Mouse (Mus musculus) liver, adult (tissue): ENCODE results near the gene 1700022I11Rik.
A peak's percentile ranks its signal among the peaks of the same experiment; 100 is the strongest.

Experiments
- GATA4 ChIP-seq: IDR thresholded peaks from 2 replicates; pipeline ENCODE4 v1.6.1; 2014; ENCODE audit warnings: mild to moderate bottlenecking, low read length; ENCODE audit not compliant: insufficient replicate concordance

The 1700022I11Rik gene

DNA sequence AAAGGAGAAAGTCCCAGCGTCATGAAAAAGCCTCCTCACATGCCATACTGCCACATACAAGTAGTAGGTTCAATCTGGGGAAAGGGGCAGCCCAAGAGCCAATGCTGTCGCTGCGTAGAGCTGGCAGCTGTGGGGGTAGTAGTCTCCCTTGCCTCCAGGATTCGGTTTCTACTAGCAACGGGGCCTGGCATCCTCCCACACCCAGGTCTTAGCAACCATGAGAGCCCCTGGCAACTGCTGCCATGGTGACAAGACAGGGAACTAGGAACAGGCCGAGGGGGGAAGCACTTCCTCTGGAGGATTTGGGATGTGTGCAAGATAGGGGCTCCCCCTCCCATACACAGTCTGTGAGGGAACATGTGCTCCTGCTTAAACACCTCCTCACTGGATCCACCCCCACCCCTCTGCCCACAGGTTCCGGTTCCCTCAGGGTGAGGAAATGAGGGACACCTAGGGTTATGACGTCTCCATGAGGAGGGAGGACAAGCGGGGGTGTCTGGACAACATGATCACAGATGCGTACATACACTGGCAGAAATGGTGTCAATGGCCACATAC, 22.6 kb upstream of the 1700022I11Rik start:
- no peak for TF ChIP-seq GATA4

GRCm38 (mm10) chr4:42948527-42948926, 20.9 kb upstream of the 1700022I11Rik start:
- TF ChIP-seq GATA4 = no peak

GRCm38 (mm10) chr4:42949051-42949675, 20.2 kb upstream of the 1700022I11Rik start:
- TF ChIP-seq GATA4 = no peak

DNA sequence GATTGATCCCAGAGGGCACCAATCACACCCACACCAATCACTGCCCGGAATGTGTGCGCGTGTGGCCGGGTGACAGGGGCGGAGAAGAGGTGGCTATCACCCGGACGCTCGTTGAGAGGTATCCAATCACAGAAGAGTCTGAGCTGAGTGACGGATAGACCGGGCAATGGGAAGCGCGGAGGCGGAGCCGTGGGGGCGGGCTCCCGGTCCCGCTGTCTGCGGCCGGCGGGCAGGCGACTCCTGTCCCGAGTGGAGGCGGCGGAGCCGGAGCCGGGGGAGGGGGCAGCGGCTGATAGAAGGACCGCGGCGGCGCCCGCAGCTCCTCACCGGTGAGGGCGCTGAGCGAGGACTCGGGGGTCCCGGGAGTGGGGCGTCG, 19.7 kb upstream of the 1700022I11Rik start, which contains the start of gene Dnajb5:
Gene Dnajb5 (plus strand): TSS at position 139 of the 376 bp plus-strand sequence.
- peak; percentile 16; the same call in 1 of the 2 replicates for TF ChIP-seq GATA4

GRCm38 (mm10) chr4:42950065-42950558, 19.3 kb upstream of the 1700022I11Rik start:
- TF ChIP-seq GATA4 = no peak

DNA sequence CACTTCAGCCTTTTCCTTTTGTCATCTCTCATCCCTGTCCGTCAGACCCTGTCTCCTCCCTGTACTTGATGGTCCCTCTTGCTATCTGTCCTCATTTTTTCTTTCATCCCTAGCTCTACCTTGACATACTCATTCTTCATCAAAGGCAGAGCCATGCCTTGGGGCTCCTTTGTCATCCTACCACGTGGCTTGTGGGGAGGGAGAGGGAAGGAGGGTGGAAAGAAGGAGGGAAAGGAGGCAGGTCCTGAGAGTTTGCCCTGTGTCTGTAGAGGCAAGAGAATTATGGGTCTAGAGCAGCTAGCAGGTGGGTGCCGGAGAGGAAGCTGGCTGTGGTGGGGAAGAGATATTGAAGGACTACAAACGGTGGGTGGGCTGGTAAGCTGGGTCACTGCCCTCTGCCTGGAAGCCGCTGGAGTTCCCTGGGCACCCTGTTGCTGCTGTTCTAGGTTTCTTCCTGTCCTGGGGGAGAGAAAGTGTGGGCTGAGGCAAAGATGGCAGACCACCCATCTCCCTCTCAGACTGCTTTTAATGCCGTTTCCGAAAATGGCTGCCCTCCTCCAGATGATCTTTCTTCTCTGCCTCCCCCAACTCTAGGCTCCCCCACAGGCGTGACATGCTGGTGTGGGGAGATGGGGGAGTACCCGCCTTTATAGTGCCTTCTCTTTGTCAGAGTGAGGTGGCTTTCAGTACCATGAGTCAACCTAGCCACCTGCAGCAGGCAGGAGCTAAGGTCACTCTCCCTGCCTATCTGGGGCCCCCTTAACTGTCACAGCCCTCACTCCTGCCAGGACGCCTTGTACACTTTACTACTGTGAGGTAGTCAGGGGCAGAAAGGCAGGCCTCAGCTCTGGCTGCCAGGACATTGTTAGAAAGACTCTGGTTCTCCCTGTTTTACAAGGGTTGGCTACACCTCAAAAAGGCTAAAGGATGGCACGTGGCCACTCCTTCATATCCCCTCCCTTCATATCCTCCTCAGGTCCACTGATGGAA, 17.9 kb upstream of the 1700022I11Rik start:
- no peak for TF ChIP-seq GATA4

DNA sequence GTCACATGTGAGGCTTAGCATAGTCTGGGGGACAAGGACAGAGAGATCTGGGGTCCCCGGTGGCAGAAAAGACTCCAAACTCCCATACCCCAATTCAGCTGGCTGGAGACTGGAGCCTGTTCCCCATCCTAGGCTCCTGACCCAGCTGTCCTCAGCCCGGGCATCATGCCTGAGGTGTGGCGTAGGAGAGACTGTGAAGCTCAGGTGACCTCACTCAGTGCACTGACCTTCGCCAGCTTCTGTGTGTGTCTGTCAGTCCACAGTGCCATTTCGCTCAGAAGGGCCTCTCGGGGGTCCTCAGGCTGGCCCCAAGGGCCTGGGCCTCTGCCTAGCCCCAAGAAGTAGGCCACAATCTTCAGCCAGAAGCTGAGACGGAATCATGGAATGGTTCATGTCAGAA, 16.8 kb upstream of the 1700022I11Rik start:
- no peak for TF ChIP-seq GATA4

GRCm38 (mm10) chr4:42953435-42954094, 15.8 kb upstream of the 1700022I11Rik start:
- TF ChIP-seq GATA4 = no peak

DNA sequence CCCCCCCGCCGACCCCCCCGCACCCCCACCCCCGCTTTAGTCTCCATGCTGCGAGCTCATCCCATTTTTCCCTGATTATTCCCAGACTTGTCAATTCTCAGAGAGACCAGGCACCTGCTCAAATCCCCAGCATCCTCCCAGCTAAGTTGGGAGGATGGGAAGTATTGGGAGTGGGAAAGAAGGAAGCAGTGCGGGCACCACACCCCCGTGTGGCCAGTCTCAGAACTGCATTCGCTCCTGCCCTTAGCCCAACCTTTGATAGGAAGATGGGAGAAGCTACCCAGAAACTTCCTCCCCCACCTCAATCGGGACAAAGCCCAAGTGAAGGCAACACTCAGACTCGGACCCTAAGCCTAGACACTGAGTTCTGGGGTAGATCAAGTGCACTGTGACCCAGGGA, 15.1 kb upstream of the 1700022I11Rik start:
- no peak for TF ChIP-seq GATA4

GRCm38 (mm10) chr4:42955200-42955599, 14.2 kb upstream of the 1700022I11Rik start:
- TF ChIP-seq GATA4 = no peak

- TF ChIP-seq GATA4 = no peak
These were observed 12.8 kb upstream of the 1700022I11Rik start for GRCm38 (mm10) chr4:42956581-42956980.

DNA sequence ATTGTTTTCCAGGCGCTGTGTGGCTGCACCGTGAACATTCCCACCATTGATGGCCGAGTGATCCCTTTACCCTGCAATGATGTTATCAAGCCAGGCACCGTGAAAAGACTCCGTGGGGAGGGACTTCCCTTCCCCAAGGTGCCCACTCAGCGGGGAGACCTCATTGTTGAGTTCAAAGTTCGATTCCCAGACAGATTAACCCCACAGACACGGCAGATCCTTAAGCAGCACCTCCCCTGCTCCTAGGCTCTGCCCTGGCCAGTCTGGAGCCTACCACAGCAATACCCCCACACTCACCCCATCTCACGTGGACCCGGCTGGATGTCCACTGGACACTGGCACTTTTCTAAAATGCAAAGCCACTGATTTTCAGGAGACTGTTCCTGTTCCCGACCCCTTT, 12.1 kb upstream of the 1700022I11Rik start:
- no peak for TF ChIP-seq GATA4

GRCm38 (mm10) chr4:42957979-42958378, 11.4 kb upstream of the 1700022I11Rik start:
- TF ChIP-seq GATA4 = no peak

GRCm38 (mm10) chr4:42958942-42959341, 10.5 kb upstream of the 1700022I11Rik start:
- TF ChIP-seq GATA4 = no peak

GRCm38 (mm10) chr4:42959382-42959781, 10.0 kb upstream of the 1700022I11Rik start:
- no peak for TF ChIP-seq GATA4
